Mouse (Mus musculus): ENCODE measurements at regions not wholly inside any gene's neighbourhood (a gene's known extent, or its start where the extent isn't known, plus 50 kb on each side); places are given as distances from the start of the nearest gene placed in this dataset.

DNA sequence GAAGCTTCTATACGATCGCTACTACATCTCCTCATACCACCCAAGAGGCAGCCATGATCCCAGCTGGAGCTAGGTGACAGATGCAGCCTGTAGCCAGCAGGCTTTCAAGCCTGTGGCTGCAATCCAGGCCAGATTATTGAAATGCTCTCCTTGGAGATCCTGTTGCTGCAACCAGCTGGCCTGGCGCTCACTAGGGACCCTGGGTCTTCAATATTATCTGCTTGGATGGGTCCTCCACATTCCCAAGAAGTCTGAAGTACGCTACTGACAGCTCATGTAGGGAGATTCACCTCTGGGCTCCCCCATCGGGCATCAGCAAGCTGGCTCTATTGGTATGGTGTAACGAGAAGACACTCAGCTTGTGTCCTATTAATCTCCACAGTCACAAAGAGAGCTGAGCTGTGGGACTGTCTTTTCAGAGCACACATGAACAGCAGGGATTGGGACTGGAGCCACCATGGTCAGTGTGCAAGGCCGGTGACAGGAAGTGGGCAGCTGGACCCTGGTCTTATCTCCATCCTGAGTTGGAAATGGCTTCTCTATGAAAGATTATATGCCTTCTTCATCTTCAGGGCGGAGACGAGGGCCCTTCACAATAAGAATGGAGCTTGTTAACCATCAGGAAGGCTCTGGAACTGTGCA is 93.6 kb upstream of the Neo1 start:
- TF ChIP-seq CTCF (IDR thresholded peaks at IDR 0.05; ENCODE audit: extremely low read depth, insufficient read length, insufficient replicate concordance, low read depth, low read length) (no peak), POLR2A (IDR thresholded peaks at IDR 0.05; ENCODE audit: low read depth, low read length) (no peak)

Data from small intestine, adult 2 months (tissue).